ENCODE assay signal across 8 mouse cellular contexts in genomic region chrX:166238831-166239460, GRCm38 (mm10). TPM values are rescaled to one million over a fixed set of nuclear protein-coding genes. Genes with fewer than 3 reads are reported as not detected.
A peak's percentile ranks its signal among the peaks of the same experiment; 100 is the strongest.
DNase-seq lines count a peak whose midpoint lies in the region; ATAC-seq and TF ChIP-seq lines count a peak whose summit lies in the region.

TSS of gene Gpm6b (plus strand) at chrX:166238911.

- H3K79me3 ChIP-seq in C2C12 (ENCODE audit: low read depth), result no peaks in the 10 kb centered on the region

- peak; percentile 80 for ATAC-seq in embryonic facial prominence, embryonic 13.5 days (ENCODE audit: insufficient number of reproducible peaks, insufficient read depth, low FRiP score, low TSS enrichment, low read depth)
- peak; percentile 78; the same call in 1 of the 2 replicates for ATAC-seq in heart, embryonic 13.5 days (ENCODE audit: extremely low read depth, insufficient number of reproducible peaks, low FRiP score, low TSS enrichment)
- ATAC-seq in kidney, embryonic 14.5 days (ENCODE audit: low FRiP score, low TSS enrichment), result peak; percentile 95
- peak; percentile 91 for ATAC-seq in midbrain, postnatal 0 days (ENCODE audit: low FRiP score)
- peak; percentile 91 for ATAC-seq in stomach, postnatal 0 days (ENCODE audit: low FRiP score, low TSS enrichment)

- H3K36me3 ChIP-seq in C2C12 (ENCODE audit: control insufficient read depth, insufficient read depth), result no peaks in the 10 kb centered on the region
- H3K36me3 ChIP-seq in embryonic facial prominence, embryonic 13.5 days, result no peaks in the 10 kb centered on the region
- H3K36me3 ChIP-seq in heart, embryonic 13.5 days, result no peaks in the 10 kb centered on the region
- H3K36me3 ChIP-seq in kidney, embryonic 14.5 days (ENCODE audit: control insufficient read depth, insufficient read depth, low read length), result no peaks in the 10 kb centered on the region
- no peaks in the 10 kb centered on the region for H3K36me3 ChIP-seq in midbrain, postnatal 0 days (ENCODE audit: insufficient read depth, low read length)
- H3K36me3 ChIP-seq in stomach, postnatal 0 days (ENCODE audit: control insufficient read depth, insufficient read depth, low read length), result no peaks in the 10 kb centered on the region

- H3K27ac ChIP-seq in embryonic facial prominence, embryonic 13.5 days, result no peak within 1 kb of the TSS
- H3K27ac ChIP-seq in heart, embryonic 13.5 days (replicated peaks), result no peak within 1 kb of the TSS
- no peak within 1 kb of the TSS for H3K27ac ChIP-seq in kidney, embryonic 14.5 days (ENCODE audit: low read depth, low read length)
- peak within 1 kb of the TSS; percentile 47; the same call in 1 of the 2 replicates for H3K27ac ChIP-seq in midbrain, postnatal 0 days (ENCODE audit: low read depth, low read length)
- no peak within 1 kb of the TSS for H3K27ac ChIP-seq in stomach, postnatal 0 days (replicated peaks)

- peak within 1 kb of the TSS; percentile 61 for H3ac ChIP-seq in C2C12 (ENCODE audit: control insufficient read depth, insufficient read length, low read depth)

- TF ChIP-seq EP300 in stomach, postnatal 0 days (optimal IDR thresholded peaks at IDR 0.05), result no peak

- no peaks in the 10 kb centered on the region for H3K27me3 ChIP-seq in C2C12 (ENCODE audit: control insufficient read depth, insufficient read depth, insufficient read length)
- H3K27me3 ChIP-seq in embryonic facial prominence, embryonic 13.5 days, result peaks cover 63% of the 10 kb centered on the region
- peaks cover 34% of the 10 kb centered on the region for H3K27me3 ChIP-seq in heart, embryonic 13.5 days (replicated peaks)
- peaks cover 3% of the 10 kb centered on the region; the same call in 1 of the 2 replicates for H3K27me3 ChIP-seq in kidney, embryonic 14.5 days (ENCODE audit: control insufficient read depth, insufficient read depth, low read length)
- no peaks in the 10 kb centered on the region for H3K27me3 ChIP-seq in midbrain, postnatal 0 days (ENCODE audit: insufficient read depth, low read length)
- H3K27me3 ChIP-seq in stomach, postnatal 0 days (ENCODE audit: control insufficient read depth, insufficient read depth, low read length), result no peaks in the 10 kb centered on the region

- H3K9me3 ChIP-seq in embryonic facial prominence, embryonic 13.5 days, result no peaks in the 10 kb centered on the region
- H3K9me3 ChIP-seq in heart, embryonic 13.5 days, result no peaks in the 10 kb centered on the region
- no peaks in the 10 kb centered on the region for H3K9me3 ChIP-seq in kidney, embryonic 14.5 days (ENCODE audit: control insufficient read depth, low read length)
- no peaks in the 10 kb centered on the region for H3K9me3 ChIP-seq in midbrain, postnatal 0 days (ENCODE audit: low read length)
- no peaks in the 10 kb centered on the region for H3K9me3 ChIP-seq in stomach, postnatal 0 days (ENCODE audit: control insufficient read depth, low read length)

- no peak for TF ChIP-seq CTCF in C2C12 (IDR thresholded peaks at IDR 0.05; ENCODE audit: control insufficient read depth, insufficient read depth, insufficient read length)
- no peak for TF ChIP-seq CTCF in midbrain, postnatal 0 days (IDR thresholded peaks at IDR 0.05)
- no peak for TF ChIP-seq CTCF in stomach, postnatal 0 days (IDR thresholded peaks at IDR 0.05; ENCODE audit: low read depth)

- peak within 1 kb of the TSS; percentile 90 for H3K4me2 ChIP-seq in embryonic facial prominence, embryonic 13.5 days
- peak within 1 kb of the TSS; percentile 91 for H3K4me2 ChIP-seq in heart, embryonic 13.5 days
- H3K4me2 ChIP-seq in kidney, embryonic 14.5 days (replicated peaks; ENCODE audit: low read depth, low read length), result peak within 1 kb of the TSS; percentile 79
- peak within 1 kb of the TSS; percentile 63 for H3K4me2 ChIP-seq in midbrain, postnatal 0 days (ENCODE audit: low read depth, low read length, poor library complexity, severe bottlenecking)
- peak within 1 kb of the TSS; percentile 84 for H3K4me2 ChIP-seq in stomach, postnatal 0 days (replicated peaks; ENCODE audit: low read depth)

- peak within 1 kb of the TSS; percentile 6 for H3K4me3 ChIP-seq in C2C12 (ENCODE audit: insufficient read depth, poor library complexity, severe bottlenecking)
- H3K4me3 ChIP-seq in embryonic facial prominence, embryonic 13.5 days, result peak within 1 kb of the TSS; percentile 53
- peak within 1 kb of the TSS; percentile 59 for H3K4me3 ChIP-seq in heart, embryonic 13.5 days
- peak within 1 kb of the TSS; percentile 51 for H3K4me3 ChIP-seq in kidney, embryonic 14.5 days (ENCODE audit: low read length)
- H3K4me3 ChIP-seq in midbrain, postnatal 0 days (ENCODE audit: low read depth, low read length), result peak within 1 kb of the TSS; percentile 57
- H3K4me3 ChIP-seq in stomach, postnatal 0 days (ENCODE audit: low read depth, low read length), result peak within 1 kb of the TSS; percentile 50

- H3K79me2 ChIP-seq in C2C12 (ENCODE audit: control insufficient read depth, insufficient read depth), result no peaks in the 10 kb centered on the region

- peak; percentile 46 for DNase-seq in adrenal gland, postnatal 25 days
- DNase-seq in liver, result peak; percentile 25
- DNase-seq in midbrain, postnatal 0 days (ENCODE audit: low spot score), result peak; percentile 58
- peak; percentile 62 for DNase-seq in stomach, postnatal 0 days (ENCODE audit: low spot score)

- WGBS in embryonic facial prominence, embryonic 13.5 days, result 31% methylated on average over 63 of the region's 63 CpGs
- 14% methylated on average over 55 of the region's 63 CpGs for WGBS in heart, embryonic 13.5 days
- WGBS in kidney, embryonic 14.5 days, result 32% methylated on average over 61 of the region's 63 CpGs
- 29% methylated on average over 49 of the region's 63 CpGs for WGBS in midbrain, postnatal 0 days
- 17% methylated on average over 44 of the region's 63 CpGs for WGBS in stomach, postnatal 0 days

- H3K4me1 ChIP-seq in embryonic facial prominence, embryonic 13.5 days, result no peaks in the 10 kb centered on the region
- H3K4me1 ChIP-seq in heart, embryonic 13.5 days, result no peaks in the 10 kb centered on the region
- H3K4me1 ChIP-seq in kidney, embryonic 14.5 days (ENCODE audit: control insufficient read depth, insufficient read depth, low read length), result no peaks in the 10 kb centered on the region
- no peaks in the 10 kb centered on the region for H3K4me1 ChIP-seq in midbrain, postnatal 0 days (ENCODE audit: insufficient read depth, low read length)
- no peaks in the 10 kb centered on the region for H3K4me1 ChIP-seq in stomach, postnatal 0 days (replicated peaks; ENCODE audit: control insufficient read depth, insufficient read depth)

- H3K9ac ChIP-seq in embryonic facial prominence, embryonic 13.5 days, result peak within 1 kb of the TSS; percentile 67
- peak within 1 kb of the TSS; percentile 75 for H3K9ac ChIP-seq in heart, embryonic 13.5 days
- H3K9ac ChIP-seq in kidney, embryonic 14.5 days (ENCODE audit: low read depth, low read length), result peak within 1 kb of the TSS; percentile 58
- H3K9ac ChIP-seq in midbrain, postnatal 0 days (replicated peaks; ENCODE audit: low read length, poor library complexity, severe bottlenecking), result peak within 1 kb of the TSS; percentile 54
- H3K9ac ChIP-seq in stomach, postnatal 0 days (ENCODE audit: low read length), result peak within 1 kb of the TSS; percentile 51

TF ChIP-seq in C2C12, 6 proteins besides CTCF, POLR2A, EP300 and RAD21:
- TF ChIP-seq MYOG (IDR thresholded peaks at IDR 0.05; ENCODE audit: control insufficient read depth, extremely low read depth, insufficient read length) (no peak), CEBPB (IDR thresholded peaks at IDR 0.05; ENCODE audit: low read depth) (no peak), FOSL1 (IDR thresholded peaks at IDR 0.05; ENCODE audit: insufficient read depth, low read length, poor library complexity, severe bottlenecking) (no peak), MYOD1 (IDR thresholded peaks at IDR 0.05; ENCODE audit: control insufficient read depth, insufficient read length, low read depth) (no peak), MAX (IDR thresholded peaks at IDR 0.05) (no peak), USF1 (IDR thresholded peaks at IDR 0.05; ENCODE audit: low read depth) (no peak)

RNA-seq across cellular contexts. Expression of gene Gpm6b, which starts in this region (rescaled TPM):
- 0.73 TPM for polyA plus RNA-seq in C2C12 (2012; fragmentation: generic; extraction: Trizol)
- total RNA-seq in adrenal gland, postnatal 25 days (2021), result 4.9 and 5.4 TPM in 2 replicates
- polyA plus RNA-seq in embryonic facial prominence, embryonic 13.5 days (2015; fragmentation: Nextera tagmentation; extraction: Ambion mirVana), result 19.8 and 22.6 TPM in 2 replicates
- polyA plus RNA-seq in heart, embryonic 13.5 days (2015; fragmentation: Nextera tagmentation; extraction: Ambion mirVana), result 7.2 and 7.5 TPM in 2 replicates
- 21.4 and 24.1 TPM in 2 replicates for polyA plus RNA-seq in kidney, embryonic 14.5 days (2014; fragmentation: Nextera tagmentation; extraction: Ambion mirVana)
- 322 and 332 TPM in 2 replicates for total RNA-seq in midbrain, postnatal 0 days (2014; rRNA removed)
- 265 and 280 TPM in 2 replicates for polyA plus RNA-seq in midbrain, postnatal 0 days (2015; fragmentation: Nextera tagmentation; extraction: Ambion mirVana)
- polyA plus RNA-seq in stomach, postnatal 0 days (2015; fragmentation: Nextera tagmentation; extraction: Ambion mirVana), result 19.6 and 21.9 TPM in 2 replicates

Comparison
In these comparisons a context has a peak if more than half of its experiments do, and no peak if none do; other contexts are left out.
1. RNA of gene Gpm6b (total RNA-seq): 322 to 332 TPM in midbrain, postnatal 0 days; 4.9 to 5.4 TPM in adrenal gland, postnatal 25 days; every median in the first group is over 10 times any median in the second.
2. RNA of gene Gpm6b (polyA plus RNA-seq): 265 to 280 TPM in midbrain, postnatal 0 days; 21.4 to 24.1 TPM in kidney, embryonic 14.5 days, 19.6 to 21.9 TPM in stomach, postnatal 0 days, 19.8 to 22.6 TPM in embryonic facial prominence, embryonic 13.5 days, 7.2 to 7.5 TPM in heart, embryonic 13.5 days and 0.73 TPM in C2C12 (single experiment); every median in the first group is over 10 times any median in the second.
3. H3K4me3 ChIP-seq: peak in every context shown above with its lines; median percentile 59 in heart, embryonic 13.5 days; 57 in midbrain, postnatal 0 days; 53 in embryonic facial prominence, embryonic 13.5 days; 51 in kidney, embryonic 14.5 days; 50 in stomach, postnatal 0 days; 6 in C2C12.
4. Peak in every context shown above with its lines, with median percentiles within 50 percentile points of each other: DNase-seq, ATAC-seq, H3K4me2 ChIP-seq and H3K9ac ChIP-seq.